Mouse (Mus musculus) heart, postnatal 14 days (tissue): ENCODE results near the gene Dcaf12l1. TPM values are rescaled to one million over a fixed set of nuclear protein-coding genes. Genes with fewer than 3 reads are reported as not detected.
A peak's percentile ranks its signal among the peaks of the same experiment; 100 is the strongest.
"Not testable (repeated sequence)": the region's sequence is repeated elsewhere in the genome, so short reads cannot be mapped to it uniquely, and the experiment has no call there.

Experiments
- DNase-seq, 2 experiments: peaks; one replicate each; pipeline ENCODE4 v3.0.0; 2021 to 2022
- intact Hi-C: fragments of 180-260 bp; cut with DNase I; formaldehyde crosslinking; loops from one replicate; pipeline ENCODE4 v1.15.1; 2025
- long read RNA-seq, 2 experiments: library from polyadenylated mRNA; stranded (forward); transcript quantifications; one replicate each; pipeline ENCODE4 v2.0.0; 2021
- total RNA-seq, 2 experiments: library from RNA; stranded (reverse); gene quantifications; 2 replicates each; pipeline ENCODE4 v1.2.3; 2021

Gene Dcaf12l1
- total RNA-seq: 1 to 10 TPM; 1.2 to 1.6 TPM
- long read RNA-seq, experiment 1, partial matches to known transcripts: 0 of 4 reads
- long read RNA-seq, experiment 1, other reads (novel, unspliced or antisense): 0 of 4 reads
- long read RNA-seq, experiment 2, partial matches to known transcripts: 1 of 3 reads
- long read RNA-seq, experiment 2, other reads (novel, unspliced or antisense): 0 of 3 reads

GRCm38 (mm10) chrX:44789761-44790411 lies at the start of gene Dcaf12l1:
Gene Dcaf12l1 (minus strand): TSS chrX:44790197.
- DNase-seq: peak; percentile 26 to 56

GRCm38 (mm10) chrX:44809356-44809755 lies 19.4 kb upstream of the Dcaf12l1 start:
- DNase-seq, intact Hi-C loops: not testable (repeated sequence)

More at GRCm38 (mm10) chrX:44789761-44790411, at the start of gene Dcaf12l1:
- intact Hi-C loops: no loop called here

GRCm38 (mm10) chrX:44789036-44789760 lies 799 bp downstream of the Dcaf12l1 start:
- intact Hi-C loops: no loop called here
- no peak for DNase-seq
